Mouse (Mus musculus): Measurements from ENCODE around the gene Tmem131l.

GRCm38 (mm10) chr3:83864064-83864548, 175.9 kb downstream of the Tmem131l start:
- TF ChIP-seq CTCF (IDR thresholded peaks at IDR 0.05; ENCODE audit: borderline replicate concordance, insufficient read depth, low read depth, low read length): no peak
- no peak for TF ChIP-seq POLR2A (IDR thresholded peaks at IDR 0.05; ENCODE audit: borderline replicate concordance, insufficient read depth, low read length)

Measured in cerebellum, adult 2 months (tissue).